Mouse (Mus musculus): Measurements from ENCODE around the gene Ceacam2. TPM values are rescaled to one million over a fixed set of nuclear protein-coding genes. Genes with fewer than 3 reads are reported as not detected.

Ceacam2 gene
- polyA plus RNA-seq (2015; fragmentation: Nextera tagmentation; extraction: Ambion mirVana) = 0.15 TPM in 1 of 2 replicates, not detected in the other

GRCm38 (mm10) chr7:25539376-25539907 lies at the start of gene Ceacam2:
Gene Ceacam2 (minus strand): TSS chr7:25539857.

GRCm38 (mm10) chr7:25477091-25477751 lies 62.4 kb downstream of the Ceacam2 start, which contains the start of gene Ceacam1:
Gene Ceacam1 (minus strand): TSS chr7:25477603.

Other genes starting within 250 kb of the Ceacam2 start
- gene Pafah1b3, start 241.9 kb downstream of the Ceacam2 start, polyA plus RNA-seq (2015; fragmentation: Nextera tagmentation; extraction: Ambion mirVana) = 421 and 464 TPM in 2 replicates
- 2.9 and 3.2 TPM in 2 replicates for gene Prr19, start 238.4 kb downstream of the Ceacam2 start, polyA plus RNA-seq (2015; fragmentation: Nextera tagmentation; extraction: Ambion mirVana)
- 115 and 128 TPM in 2 replicates for gene Tmem145, start 233.8 kb downstream of the Ceacam2 start, polyA plus RNA-seq (2015; fragmentation: Nextera tagmentation; extraction: Ambion mirVana)
- 16.6 and 21.5 TPM in 2 replicates for gene Megf8, start 222.7 kb downstream of the Ceacam2 start, polyA plus RNA-seq (2015; fragmentation: Nextera tagmentation; extraction: Ambion mirVana)
- not detected in 2 replicates for gene Cnfn, start 170.1 kb downstream of the Ceacam2 start, polyA plus RNA-seq (2015; fragmentation: Nextera tagmentation; extraction: Ambion mirVana)
- gene Lipe, start 141.1 kb downstream of the Ceacam2 start, polyA plus RNA-seq (2015; fragmentation: Nextera tagmentation; extraction: Ambion mirVana) = 9.0 and 9.5 TPM in 2 replicates
- gene Cxcl17, start 127.0 kb downstream of the Ceacam2 start, polyA plus RNA-seq (2015; fragmentation: Nextera tagmentation; extraction: Ambion mirVana) = 0.77 and 1.7 TPM in 2 replicates
- 1.4 and 1.5 TPM in 2 replicates for gene Ceacam1, start 62.3 kb downstream of the Ceacam2 start, polyA plus RNA-seq (2015; fragmentation: Nextera tagmentation; extraction: Ambion mirVana)
- not detected in 2 replicates for gene Erich4, start 76.0 kb upstream of the Ceacam2 start, polyA plus RNA-seq (2015; fragmentation: Nextera tagmentation; extraction: Ambion mirVana)
- 50.1 and 51.9 TPM in 2 replicates for gene Dmac2, start 79.6 kb upstream of the Ceacam2 start, polyA plus RNA-seq (2015; fragmentation: Nextera tagmentation; extraction: Ambion mirVana)
- gene B3gnt8, start 86.8 kb upstream of the Ceacam2 start, polyA plus RNA-seq (2015; fragmentation: Nextera tagmentation; extraction: Ambion mirVana) = 1.3 and 1.7 TPM in 2 replicates
- gene Bckdha, start 119.1 kb upstream of the Ceacam2 start, polyA plus RNA-seq (2015; fragmentation: Nextera tagmentation; extraction: Ambion mirVana) = 51.5 and 51.7 TPM in 2 replicates
- 33.1 and 37.9 TPM in 2 replicates for gene Exosc5, start 119.3 kb upstream of the Ceacam2 start, polyA plus RNA-seq (2015; fragmentation: Nextera tagmentation; extraction: Ambion mirVana)
- gene Tmem91, start 135.3 kb upstream of the Ceacam2 start, polyA plus RNA-seq (2015; fragmentation: Nextera tagmentation; extraction: Ambion mirVana) = 240 and 246 TPM in 2 replicates
- gene B9d2, start 140.9 kb upstream of the Ceacam2 start, polyA plus RNA-seq (2015; fragmentation: Nextera tagmentation; extraction: Ambion mirVana) = 48.2 and 49.2 TPM in 2 replicates
- gene Tgfb1, start 147.1 kb upstream of the Ceacam2 start, polyA plus RNA-seq (2015; fragmentation: Nextera tagmentation; extraction: Ambion mirVana) = 1.2 TPM in 2 replicates
- 22.2 and 25.1 TPM in 2 replicates for gene Ccdc97, start 179.2 kb upstream of the Ceacam2 start, polyA plus RNA-seq (2015; fragmentation: Nextera tagmentation; extraction: Ambion mirVana)
- 39.3 TPM in 2 replicates for gene Hnrnpul1, start 214.9 kb upstream of the Ceacam2 start, polyA plus RNA-seq (2015; fragmentation: Nextera tagmentation; extraction: Ambion mirVana)
- 37.7 and 38.3 TPM in 2 replicates for gene Axl, start 248.8 kb upstream of the Ceacam2 start, polyA plus RNA-seq (2015; fragmentation: Nextera tagmentation; extraction: Ambion mirVana)